Mouse (Mus musculus) cerebellum, postnatal 10 days (tissue): Measurements from ENCODE around the gene Myo15b.

ENCODE experiments used
- DNase-seq, 2 experiments: peaks; one replicate each; pipeline ENCODE4 v3.0.0; 2021; ENCODE audit warnings: mixed read lengths in 2 of 2

The Myo15b gene

DNA sequence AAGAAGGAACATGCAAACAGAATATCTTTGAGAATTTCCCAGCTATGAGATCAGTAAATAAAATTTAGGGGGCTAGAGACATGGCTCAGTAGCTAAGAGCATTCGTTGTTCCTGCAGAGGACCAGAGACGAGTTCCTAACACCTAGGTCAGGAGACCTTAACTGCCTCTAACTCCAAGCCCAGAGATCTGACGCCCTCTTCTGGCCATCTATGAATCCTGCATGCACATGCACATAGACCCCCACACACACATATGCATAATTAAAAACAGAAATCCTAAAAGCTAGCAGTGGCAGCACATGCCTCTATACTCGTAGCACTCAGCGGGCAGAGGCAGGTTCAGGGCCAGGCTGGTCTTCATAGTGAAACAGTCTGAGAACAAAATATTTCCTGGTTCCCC is 18.2 kb downstream of the Myo15b start:
- no peak for DNase-seq

GRCm38 (mm10) chr11:115877174-115877755 is 19.1 kb downstream of the Myo15b start:
- no peak for DNase-seq

DNA sequence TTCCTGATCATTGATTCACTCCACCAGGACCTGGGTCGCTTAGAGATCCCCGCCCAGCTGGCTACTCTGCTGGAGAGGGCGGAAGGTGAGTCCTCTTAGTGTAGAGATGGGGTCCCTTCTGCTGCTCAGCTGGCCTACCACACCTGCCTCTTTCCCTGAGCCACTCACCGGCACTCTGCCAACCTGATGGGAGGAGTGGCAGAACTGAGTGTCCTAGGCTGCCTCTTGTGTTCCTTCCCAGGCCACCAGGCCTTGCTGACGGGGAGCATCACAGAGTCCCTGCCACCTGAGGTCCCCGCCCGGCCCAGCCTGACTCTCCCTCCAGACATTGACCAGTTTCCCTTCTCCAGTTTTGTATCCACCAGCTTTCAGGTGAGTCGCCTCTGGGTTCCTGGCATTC is 19.9 kb downstream of the Myo15b start:
- DNase-seq, result no peak

DNA sequence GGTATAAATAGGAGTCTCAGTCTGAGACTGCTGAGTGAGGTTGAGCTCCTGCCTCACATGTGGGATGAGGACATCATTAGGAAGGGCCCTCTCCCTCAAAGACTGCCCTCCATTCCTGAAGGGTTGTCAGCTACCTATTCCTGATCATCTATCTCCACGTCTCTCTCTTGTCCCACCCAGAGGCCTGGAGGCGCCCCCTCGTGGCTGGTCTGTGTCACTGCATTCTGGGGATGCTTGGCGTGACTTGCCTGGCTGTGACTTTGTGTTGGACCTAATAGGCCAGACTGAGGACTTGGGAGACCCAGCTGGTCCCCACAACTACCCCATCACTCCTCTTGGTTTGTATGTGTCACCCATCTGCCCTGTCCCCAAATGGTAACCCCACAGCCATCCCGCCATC is 22.8 kb downstream of the Myo15b start:
- no peak for DNase-seq

DNA sequence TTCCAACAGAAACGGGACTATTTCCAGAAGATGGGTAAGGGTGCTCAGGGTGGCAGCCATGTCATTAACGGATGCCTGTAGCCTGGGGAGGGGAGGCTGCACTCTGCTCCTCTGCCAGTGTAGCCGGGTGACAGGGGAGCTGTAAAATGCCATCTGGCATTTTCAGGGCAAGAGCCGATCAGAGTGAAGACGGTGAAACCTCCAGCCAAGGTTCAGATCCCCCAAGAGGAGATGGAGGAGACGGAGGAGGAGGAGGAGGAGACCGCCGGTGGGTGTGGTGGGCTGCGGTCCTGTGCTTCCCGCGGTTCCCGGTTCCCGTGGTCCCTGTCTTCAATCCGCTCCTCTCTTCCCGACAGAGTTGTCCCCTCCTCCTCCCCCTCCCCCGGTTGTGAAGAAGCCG is 25.0 kb downstream of the Myo15b start:
- DNase-seq, result peak; percentile 52 to 66

GRCm38 (mm10) chr11:115884361-115884760 is 26.2 kb downstream of the Myo15b start:
- DNase-seq, result no peak

- DNase-seq, result no peak
These were observed 27.1 kb downstream of the Myo15b start for GRCm38 (mm10) chr11:115885281-115885680.

DNA sequence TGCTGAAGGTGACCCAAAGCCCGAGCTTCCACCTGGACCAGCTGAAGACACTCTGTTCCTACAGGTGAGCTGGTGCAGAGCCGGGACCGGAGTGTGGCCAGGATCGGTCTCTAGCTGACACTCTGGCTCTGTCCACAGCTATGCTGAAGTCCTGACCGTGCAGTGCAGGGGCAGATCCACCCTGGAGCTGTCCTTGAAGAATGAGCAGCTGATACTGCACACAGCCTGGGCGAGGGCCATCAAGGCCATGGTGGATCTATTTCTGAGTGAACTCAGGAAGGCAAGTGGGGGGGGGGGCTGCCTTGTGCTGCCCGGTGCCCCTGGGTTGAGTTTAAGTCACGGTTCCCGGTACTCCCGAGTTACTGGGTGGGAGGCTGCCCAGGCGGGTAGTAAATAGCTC is 28.2 kb downstream of the Myo15b start:
- DNase-seq, result no peak

- peak; percentile 62 to 81 for DNase-seq
These were observed 29.8 kb downstream of the Myo15b start for GRCm38 (mm10) chr11:115888020-115888419.

DNA sequence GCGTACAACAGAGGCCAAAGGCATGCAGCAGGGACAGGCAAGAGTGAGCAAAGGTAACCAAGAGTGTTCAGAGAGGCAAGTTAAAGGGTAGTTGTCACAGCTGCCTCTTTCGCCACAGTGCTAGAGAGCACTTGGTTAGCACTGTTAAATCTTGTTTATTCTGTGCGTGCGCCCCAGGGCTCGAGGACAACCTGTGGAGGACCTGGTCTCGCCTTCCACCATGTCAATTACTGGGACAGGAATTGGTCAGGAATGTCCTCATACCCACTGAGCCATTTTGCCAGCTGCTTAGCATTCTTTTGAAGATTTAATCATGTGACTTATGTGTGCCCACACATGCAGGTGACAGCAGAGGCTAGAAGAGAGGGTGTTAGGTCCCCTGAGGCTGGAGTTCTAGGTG is 31.0 kb downstream of the Myo15b start:
- no peak for DNase-seq

- no peak for DNase-seq
These were observed 34.0 kb downstream of the Myo15b start for GRCm38 (mm10) chr11:115892213-115892612.

- no peak for DNase-seq
These were observed 34.9 kb downstream of the Myo15b start for GRCm38 (mm10) chr11:115893071-115893470.

- peak; percentile 74 to 77 for DNase-seq
These were observed 36.7 kb downstream of the Myo15b start for GRCm38 (mm10) chr11:115894755-115895520.

- no peak for DNase-seq
These were observed 40.2 kb downstream of the Myo15b start for GRCm38 (mm10) chr11:115898446-115898845.

- peak; percentile 84 to 86 for DNase-seq
These were observed 40.7 kb downstream of the Myo15b start for GRCm38 (mm10) chr11:115898886-115899285.

- no peak for DNase-seq
These were observed 41.5 kb downstream of the Myo15b start, which contains the start of gene Smim5 for GRCm38 (mm10) chr11:115899486-115900266. Gene Smim5 (plus strand): TSS chr11:115899966.

DNA sequence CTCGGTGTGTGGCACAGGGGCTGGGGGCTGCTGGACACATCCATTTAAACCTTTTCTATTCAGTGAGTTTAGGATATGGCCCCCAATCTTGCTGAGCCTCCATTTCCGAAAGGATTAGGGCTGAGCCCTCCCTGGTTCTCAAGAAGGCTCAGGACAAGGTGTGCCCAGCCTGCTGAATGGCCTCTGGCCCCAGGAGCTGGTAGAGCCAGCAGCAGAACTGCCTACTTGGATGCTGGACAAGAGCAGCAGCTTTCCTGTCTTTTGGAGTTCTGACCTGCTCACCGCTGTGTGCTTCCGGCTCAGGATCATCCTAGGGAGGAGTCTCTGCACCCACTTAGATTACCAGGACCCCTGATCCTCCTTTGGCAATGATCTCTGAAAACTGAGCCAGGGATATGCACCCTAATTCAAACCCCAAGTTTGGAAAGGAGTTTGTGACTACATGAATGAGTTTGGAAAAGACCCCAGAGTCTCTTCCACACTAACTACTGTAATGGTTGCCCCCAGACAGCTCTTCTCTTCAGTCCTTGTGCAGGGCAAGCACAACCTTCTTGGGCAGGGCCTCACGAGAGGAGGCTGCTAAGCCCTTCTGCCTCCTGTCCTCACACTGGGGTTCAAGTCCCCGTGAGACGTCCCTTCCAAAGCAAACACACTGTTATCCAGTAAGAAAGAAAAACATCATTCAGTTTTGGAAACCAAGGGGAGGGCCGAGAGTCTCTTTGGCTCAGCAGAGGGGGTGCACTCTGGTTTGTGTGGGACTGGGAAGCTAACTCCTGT is 42.5 kb downstream of the Myo15b start:
- DNase-seq, result no peak

- DNase-seq, result no peak
These were observed 43.3 kb downstream of the Myo15b start for GRCm38 (mm10) chr11:115901338-115902161.

DNA sequence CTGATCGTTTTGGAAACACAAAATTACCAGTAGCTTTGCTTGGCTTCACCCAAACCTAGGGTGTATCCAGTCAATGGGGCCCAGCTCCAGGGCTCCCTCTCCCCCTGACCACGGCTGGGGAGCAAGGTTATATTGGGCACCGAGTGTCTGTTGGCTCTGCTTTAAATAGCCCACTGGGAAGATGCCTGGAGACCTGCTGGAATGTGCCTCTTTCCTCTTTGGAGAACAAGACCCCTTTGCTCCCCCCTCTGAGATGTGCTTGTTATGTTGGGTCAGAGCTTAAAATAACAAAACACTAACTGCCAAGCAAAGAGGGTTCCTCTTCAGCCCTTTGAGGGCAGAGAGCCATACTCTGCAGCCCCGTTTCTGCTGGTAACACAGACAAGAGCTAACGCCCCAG is 44.0 kb downstream of the Myo15b start:
- DNase-seq, result no peak

GRCm38 (mm10) chr11:115902831-115903230 is 44.6 kb downstream of the Myo15b start:
- peak in 1 of 2 experiments; percentile 48 for DNase-seq

- peak in 1 of 2 experiments; percentile 54 for DNase-seq
These were observed 45.4 kb downstream of the Myo15b start for GRCm38 (mm10) chr11:115903384-115904230.
